Mouse (Mus musculus): ENCODE results near the gene Tenm1.

- TF ChIP-seq POLR2A (IDR thresholded peaks at IDR 0.05; ENCODE audit: borderline replicate concordance, extremely low read depth, insufficient read depth, insufficient read length, poor library complexity, severe bottlenecking) (no peak), CTCF (IDR thresholded peaks at IDR 0.05; ENCODE audit: borderline replicate concordance, extremely low read depth, insufficient read depth, insufficient read length) (no peak)
Measured at GRCm38 (mm10) chrX:43202249-43202783, 226.6 kb downstream of the Tenm1 start.
